Mouse (Mus musculus): ENCODE measurements around the gene Zfp966. TPM values are rescaled to one million over a fixed set of nuclear protein-coding genes. Genes with fewer than 3 reads are reported as not detected.

The Zfp966 gene
- polyA plus RNA-seq (2012), result 0.51 and 1.1 TPM in 2 replicates

DNA sequence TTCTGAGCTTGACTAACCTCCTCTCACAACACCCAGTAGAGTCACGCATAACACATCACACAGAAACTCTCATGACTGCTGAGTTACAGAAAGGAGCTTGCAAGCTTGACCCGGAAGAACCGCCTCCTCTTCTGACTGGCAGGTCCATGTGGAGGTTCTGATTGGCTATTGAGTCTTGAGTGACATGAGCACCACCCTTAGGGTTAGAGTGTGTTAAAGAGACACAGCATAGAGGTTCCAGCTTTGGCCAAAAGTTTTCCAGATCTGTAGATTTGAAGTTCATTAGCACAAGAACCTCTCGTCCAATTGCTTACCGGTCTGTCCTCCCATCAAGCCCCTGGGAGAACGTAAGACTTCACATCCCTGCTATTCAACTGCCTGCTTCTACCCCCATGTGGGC lies at the start of gene Zfp966:
Zfp966 (minus strand) TSS at position 101 of the 400 bp plus-strand sequence.

DNA sequence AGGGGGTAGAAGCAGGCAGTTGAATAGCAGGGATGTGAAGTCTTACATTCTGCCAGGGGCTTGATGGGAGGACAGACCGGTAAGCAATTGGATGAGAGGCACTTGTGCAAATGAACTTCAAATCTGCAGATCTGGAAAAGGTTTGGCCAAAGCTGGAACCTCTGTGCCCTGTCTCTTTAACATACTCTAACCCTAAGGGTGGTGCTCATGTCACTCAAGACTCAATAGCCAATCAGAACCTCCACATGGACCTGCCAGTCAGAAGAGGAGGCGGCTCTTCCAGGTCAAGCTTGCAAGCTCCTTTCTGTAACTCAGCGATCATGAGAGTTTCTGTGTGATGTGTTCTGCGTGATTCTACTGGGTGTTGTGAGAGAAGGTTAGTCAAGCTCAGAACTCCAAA lies 34.1 kb upstream of the Zfp966 start, which contains the start of gene Gm2026:
Gm2026 (plus strand) TSS at position 301 of the 400 bp plus-strand sequence.

DNA sequence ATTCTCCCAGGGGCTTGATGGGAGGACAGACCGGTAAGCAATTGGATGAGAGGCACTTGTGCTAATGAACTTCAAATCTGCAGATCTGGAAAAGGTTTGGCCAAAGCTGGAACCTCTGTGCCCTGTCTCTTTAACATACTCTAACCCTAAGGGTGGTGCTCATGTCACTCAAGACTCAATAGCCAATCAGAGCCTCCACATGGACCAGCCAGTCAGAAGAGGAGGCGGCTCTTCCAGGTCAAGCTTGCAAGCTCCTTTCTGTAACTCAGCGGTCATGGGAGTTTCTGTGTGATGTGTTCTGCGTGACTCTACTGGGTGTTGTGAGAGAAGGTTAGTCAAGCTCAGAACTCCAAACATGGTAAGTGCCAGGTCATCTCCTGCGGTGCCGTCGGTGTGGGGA lies 61.9 kb downstream of the Zfp966 start, which contains the start of gene Gm6710:
Gm6710 (plus strand) TSS at position 196 of the 400 bp plus-strand sequence.

Other genes with a start within 250 kb of the Zfp966 start
- gene Zfp969, start 227.5 kb downstream of the Zfp966 start, polyA plus RNA-seq (2012), result 0.07 TPM in 1 of 2 replicates, not detected in the other
- not detected in 2 replicates for gene Gm2007, start 189.6 kb downstream of the Zfp966 start, polyA plus RNA-seq (2012)
- gene Gm14288, start 130.0 kb downstream of the Zfp966 start, polyA plus RNA-seq (2012), result not detected in 2 replicates
- gene Gm6710, start 61.9 kb downstream of the Zfp966 start, polyA plus RNA-seq (2012), result 0.19 and 0.27 TPM in 2 replicates
- 0.13 TPM in 1 of 2 replicates, not detected in the other for gene Gm2026, start 34.2 kb upstream of the Zfp966 start, polyA plus RNA-seq (2012)
- gene Gm2004, start 218.7 kb upstream of the Zfp966 start, polyA plus RNA-seq (2012), result 0.03 TPM in 2 replicates